Mouse (Mus musculus): ENCODE measurements around the gene Tmem59l. TPM values are rescaled to one million over a fixed set of nuclear protein-coding genes. Genes with fewer than 3 reads are reported as not detected.

Gene Tmem59l
- polyA plus RNA-seq, 1 experiment = 4.2 TPM

DNA sequence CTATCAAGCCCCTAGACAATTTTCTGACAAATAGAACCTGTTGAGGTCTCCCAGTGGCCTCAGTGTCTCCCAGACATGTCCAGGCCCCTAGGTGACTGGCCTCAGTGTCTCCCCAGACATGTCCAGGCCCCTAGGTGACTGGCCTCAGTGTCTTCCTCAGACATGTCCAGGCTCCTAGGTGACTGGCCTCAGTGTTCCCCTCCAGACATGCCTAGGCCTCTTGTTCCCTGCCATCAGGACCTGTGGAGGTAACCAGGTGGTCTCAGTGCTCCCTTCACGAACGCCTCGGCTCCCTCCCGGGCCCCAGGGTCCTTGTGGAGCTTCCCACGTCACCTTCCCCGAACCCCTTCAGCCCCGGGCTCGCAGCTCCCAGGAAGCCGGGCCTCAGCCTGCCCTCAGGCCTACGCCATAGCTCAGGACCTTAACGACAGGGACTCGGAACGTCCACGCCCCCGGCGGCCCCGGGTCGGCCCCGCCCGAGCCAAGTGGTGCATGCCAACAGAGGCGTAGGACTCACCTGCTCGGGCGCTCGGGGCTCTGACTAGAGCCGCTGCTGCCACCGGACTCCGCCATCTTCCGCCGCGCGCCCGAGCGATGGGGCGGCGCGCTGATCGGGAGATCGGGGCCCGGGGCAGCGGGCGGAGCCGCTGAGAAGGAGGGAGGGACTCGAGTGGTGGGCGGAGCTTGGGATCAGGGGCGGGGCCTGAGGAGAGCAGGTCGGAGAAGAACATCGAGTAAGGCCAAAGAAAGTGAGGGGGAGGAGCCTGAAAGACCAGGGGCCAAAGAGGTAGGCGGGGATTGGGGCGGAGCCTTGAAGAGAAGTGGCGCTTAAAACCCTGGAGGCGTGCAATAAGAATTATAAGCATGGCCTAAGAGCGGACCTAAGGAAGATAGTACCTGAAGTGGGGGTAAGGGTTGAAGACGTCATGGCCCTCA lies 10.6 kb downstream of the Tmem59l start, which contains the start of gene Klhl26:
Gene Klhl26, minus strand, starts transcription at position 636 of the 936 bp plus-strand sequence.
- no peaks in the 10 kb centered on the region for H3K9me3 ChIP-seq (replicated peaks; ENCODE audit: control insufficient read depth, insufficient read depth, low read length, poor library complexity, severe bottlenecking)
- peak within 1 kb of the TSS; percentile 93 for H3K4me3 ChIP-seq (ENCODE audit: low read depth, low read length)
- H3K36me3 ChIP-seq (ENCODE audit: control insufficient read depth, insufficient read depth, low read length, poor library complexity, severe bottlenecking) = no peaks in the 10 kb centered on the region
- TF ChIP-seq EP300 (IDR thresholded peaks at IDR 0.05; ENCODE audit: insufficient read depth, low read depth, low read length) = no peak
- TF ChIP-seq POLR2A (IDR thresholded peaks at IDR 0.05; ENCODE audit: insufficient read depth, low read length) = no peak
- no peak for TF ChIP-seq CTCF (IDR thresholded peaks at IDR 0.05; ENCODE audit: low read depth, low read length)
- H3K27ac ChIP-seq (ENCODE audit: insufficient read depth, low read length) = peak within 1 kb of the TSS; percentile 49
- peak within 1 kb of the TSS; percentile 91 for H3K9ac ChIP-seq (ENCODE audit: low read depth, poor library complexity, severe bottlenecking)
- H3K4me1 ChIP-seq (ENCODE audit: control insufficient read depth, insufficient read depth, low read length) = no peaks in the 10 kb centered on the region
- H3K27me3 ChIP-seq (ENCODE audit: control insufficient read depth, insufficient read depth, low read length, poor library complexity, severe bottlenecking) = no peaks in the 10 kb centered on the region

DNA sequence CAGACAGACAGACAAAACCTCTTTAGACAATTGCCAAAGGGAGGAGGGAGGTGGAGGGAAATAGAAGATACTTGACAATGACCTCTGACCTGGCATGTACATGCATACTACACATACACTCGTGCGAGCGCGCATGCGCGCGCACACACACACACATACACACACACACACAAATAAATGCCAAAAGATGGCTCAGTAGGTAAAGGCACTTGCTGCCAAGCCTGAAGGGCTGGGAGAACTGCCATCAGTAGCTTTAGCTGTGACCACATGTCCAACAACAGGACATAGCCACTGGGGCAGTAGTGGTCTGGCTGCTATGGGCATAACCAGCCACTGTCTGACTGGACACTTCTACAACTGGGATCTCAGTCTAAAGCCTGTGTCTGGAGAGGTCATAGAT lies 15.3 kb downstream of the Tmem59l start:
- Histone ChIP-seq H3K9ac (ENCODE audit: low read depth, poor library complexity, severe bottlenecking) (no peak overlapping the region), H3K27ac (ENCODE audit: insufficient read depth, low read length) (no peak overlapping the region), H3K27me3 (ENCODE audit: control insufficient read depth, insufficient read depth, low read length, poor library complexity, severe bottlenecking) (no peaks in the 10 kb centered on the region), H3K9me3 (replicated peaks; ENCODE audit: control insufficient read depth, insufficient read depth, low read length, poor library complexity, severe bottlenecking) (no peaks in the 10 kb centered on the region), H3K4me3 (ENCODE audit: low read depth, low read length) (no peak overlapping the region), H3K4me1 (ENCODE audit: control insufficient read depth, insufficient read depth, low read length) (no peaks in the 10 kb centered on the region), H3K36me3 (ENCODE audit: control insufficient read depth, insufficient read depth, low read length, poor library complexity, severe bottlenecking) (no peaks in the 10 kb centered on the region)
- no peak for TF ChIP-seq POLR2A (IDR thresholded peaks at IDR 0.05; ENCODE audit: insufficient read depth, low read length)
- no peak for TF ChIP-seq CTCF (IDR thresholded peaks at IDR 0.05; ENCODE audit: low read depth, low read length)
- TF ChIP-seq EP300 (IDR thresholded peaks at IDR 0.05; ENCODE audit: insufficient read depth, low read depth, low read length) = no peak

DNA sequence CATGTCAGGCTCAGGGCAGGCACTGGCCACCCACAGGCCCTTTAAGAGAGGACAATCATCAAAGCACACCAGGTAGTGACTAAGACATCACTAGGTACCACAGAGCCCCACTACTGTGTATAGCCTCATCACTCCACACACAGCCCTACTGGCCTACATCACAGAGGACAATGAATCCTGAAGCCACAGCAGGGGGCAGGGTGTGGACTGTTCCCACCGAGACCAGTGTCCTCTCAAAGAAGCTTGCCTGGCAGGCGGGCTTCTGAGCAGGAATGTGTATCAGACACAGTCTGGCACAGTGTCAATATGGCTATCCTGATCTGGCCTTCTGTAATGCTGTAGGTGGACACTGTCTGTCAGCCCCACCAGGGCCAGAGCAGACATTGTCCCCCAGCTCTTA lies 17.2 kb downstream of the Tmem59l start:
- Histone ChIP-seq H3K9ac (ENCODE audit: low read depth, poor library complexity, severe bottlenecking) (no peak overlapping the region), H3K27me3 (ENCODE audit: control insufficient read depth, insufficient read depth, low read length, poor library complexity, severe bottlenecking) (no peaks in the 10 kb centered on the region), H3K4me1 (ENCODE audit: control insufficient read depth, insufficient read depth, low read length) (no peaks in the 10 kb centered on the region), H3K36me3 (ENCODE audit: control insufficient read depth, insufficient read depth, low read length, poor library complexity, severe bottlenecking) (no peaks in the 10 kb centered on the region), H3K9me3 (replicated peaks; ENCODE audit: control insufficient read depth, insufficient read depth, low read length, poor library complexity, severe bottlenecking) (no peaks in the 10 kb centered on the region), H3K27ac (ENCODE audit: insufficient read depth, low read length) (no peak overlapping the region), H3K4me3 (ENCODE audit: low read depth, low read length) (no peak overlapping the region)
- no peak for TF ChIP-seq CTCF (IDR thresholded peaks at IDR 0.05; ENCODE audit: low read depth, low read length)
- no peak for TF ChIP-seq EP300 (IDR thresholded peaks at IDR 0.05; ENCODE audit: insufficient read depth, low read depth, low read length)
- TF ChIP-seq POLR2A (IDR thresholded peaks at IDR 0.05; ENCODE audit: insufficient read depth, low read length) = no peak

DNA sequence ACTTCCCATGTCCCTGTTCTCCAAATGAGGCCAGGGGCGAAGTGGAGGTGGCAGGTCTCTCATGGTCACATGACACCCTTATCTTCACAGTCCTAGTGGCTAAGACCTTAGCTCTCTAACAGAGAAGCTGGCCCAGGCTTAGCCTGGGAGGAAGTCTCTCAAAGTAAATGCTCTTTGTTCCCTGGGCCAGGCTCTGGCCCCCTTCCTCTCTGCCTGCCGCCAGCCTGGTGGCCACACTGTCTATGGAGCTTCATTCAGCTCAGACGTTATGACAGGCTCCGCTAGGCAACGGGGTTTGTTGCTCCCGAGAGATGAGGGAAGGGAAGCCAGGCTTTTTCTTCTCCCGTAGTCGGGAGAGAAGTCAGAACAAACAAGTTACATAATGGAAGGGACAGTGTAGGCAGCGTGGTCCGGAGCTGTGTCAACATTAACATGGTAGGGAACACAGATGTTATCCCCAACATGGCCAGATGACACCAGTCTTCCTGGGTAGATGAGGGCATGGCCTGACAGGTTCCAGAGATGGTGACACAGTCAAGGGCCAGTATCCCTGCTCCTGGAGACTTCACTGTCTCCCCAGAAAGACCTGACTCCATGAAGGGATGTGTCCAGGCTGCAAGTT lies 17.8 kb downstream of the Tmem59l start:
- H3K4me3 ChIP-seq (ENCODE audit: low read depth, low read length) = no peak overlapping the region
- H3K36me3 ChIP-seq (ENCODE audit: control insufficient read depth, insufficient read depth, low read length, poor library complexity, severe bottlenecking) = no peaks in the 10 kb centered on the region
- H3K9me3 ChIP-seq (replicated peaks; ENCODE audit: control insufficient read depth, insufficient read depth, low read length, poor library complexity, severe bottlenecking) = no peaks in the 10 kb centered on the region
- no peaks in the 10 kb centered on the region for H3K27me3 ChIP-seq (ENCODE audit: control insufficient read depth, insufficient read depth, low read length, poor library complexity, severe bottlenecking)
- no peak overlapping the region for H3K27ac ChIP-seq (ENCODE audit: insufficient read depth, low read length)
- H3K9ac ChIP-seq (ENCODE audit: low read depth, poor library complexity, severe bottlenecking) = no peak overlapping the region
- H3K4me1 ChIP-seq (ENCODE audit: control insufficient read depth, insufficient read depth, low read length) = no peaks in the 10 kb centered on the region
- no peak for TF ChIP-seq CTCF (IDR thresholded peaks at IDR 0.05; ENCODE audit: low read depth, low read length)
- no peak for TF ChIP-seq EP300 (IDR thresholded peaks at IDR 0.05; ENCODE audit: insufficient read depth, low read depth, low read length)
- no peak for TF ChIP-seq POLR2A (IDR thresholded peaks at IDR 0.05; ENCODE audit: insufficient read depth, low read length)

DNA sequence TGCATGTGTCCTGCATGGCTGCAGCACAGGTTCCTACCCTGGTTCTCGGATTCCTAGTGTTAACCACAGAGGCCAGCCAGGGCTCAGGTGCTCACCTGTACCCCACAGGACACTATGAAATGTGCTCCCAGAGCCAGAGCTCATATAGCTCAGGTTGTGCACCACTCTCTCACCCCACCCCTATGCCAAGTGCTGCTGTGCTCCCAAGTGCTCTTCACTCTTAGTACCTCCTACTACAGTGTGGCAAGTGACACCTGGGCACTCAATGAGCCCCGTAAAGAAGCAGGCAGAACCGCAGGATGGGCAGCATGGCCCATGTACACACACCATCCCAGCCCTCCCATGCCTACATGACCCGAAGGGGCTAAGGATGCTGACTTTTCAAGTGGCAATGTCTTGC lies 18.4 kb downstream of the Tmem59l start:
- H3K27ac ChIP-seq (ENCODE audit: insufficient read depth, low read length) = no peak overlapping the region

DNA sequence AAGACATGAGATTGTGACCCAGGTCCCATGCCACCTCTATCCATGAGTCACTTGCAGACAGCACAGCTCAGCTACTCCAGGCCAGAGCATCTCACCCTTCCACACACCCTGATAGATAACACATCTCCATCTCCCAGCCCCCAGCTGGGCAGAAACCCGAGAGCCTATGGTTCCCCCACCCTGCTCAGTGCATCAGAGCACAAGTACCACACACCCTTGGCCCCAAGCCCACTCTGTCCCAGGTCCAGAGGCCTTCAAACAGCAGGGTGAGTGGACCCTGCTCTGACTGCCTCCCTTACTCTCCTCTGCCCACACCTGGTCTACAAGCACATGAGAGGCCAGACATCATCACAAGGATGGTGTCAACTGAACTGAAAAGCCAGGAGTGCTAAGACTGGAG lies 19.3 kb downstream of the Tmem59l start:
- Histone ChIP-seq H3K27me3 (ENCODE audit: control insufficient read depth, insufficient read depth, low read length, poor library complexity, severe bottlenecking) (no peaks in the 10 kb centered on the region), H3K36me3 (ENCODE audit: control insufficient read depth, insufficient read depth, low read length, poor library complexity, severe bottlenecking) (no peaks in the 10 kb centered on the region), H3K9me3 (replicated peaks; ENCODE audit: control insufficient read depth, insufficient read depth, low read length, poor library complexity, severe bottlenecking) (no peaks in the 10 kb centered on the region), H3K4me1 (ENCODE audit: control insufficient read depth, insufficient read depth, low read length) (no peaks in the 10 kb centered on the region), H3K27ac (ENCODE audit: insufficient read depth, low read length) (no peak overlapping the region), H3K9ac (ENCODE audit: low read depth, poor library complexity, severe bottlenecking) (no peak overlapping the region), H3K4me3 (ENCODE audit: low read depth, low read length) (no peak overlapping the region)
- TF ChIP-seq CTCF (IDR thresholded peaks at IDR 0.05; ENCODE audit: low read depth, low read length) = no peak
- no peak for TF ChIP-seq EP300 (IDR thresholded peaks at IDR 0.05; ENCODE audit: insufficient read depth, low read depth, low read length)
- no peak for TF ChIP-seq POLR2A (IDR thresholded peaks at IDR 0.05; ENCODE audit: insufficient read depth, low read length)

More for the DNA sequence above, 18.4 kb downstream of the Tmem59l start:
- no peak for TF ChIP-seq CTCF (IDR thresholded peaks at IDR 0.05; ENCODE audit: low read depth, low read length)
- no peak for TF ChIP-seq POLR2A (IDR thresholded peaks at IDR 0.05; ENCODE audit: insufficient read depth, low read length)
- no peak for TF ChIP-seq EP300 (IDR thresholded peaks at IDR 0.05; ENCODE audit: insufficient read depth, low read depth, low read length)
- no peaks in the 10 kb centered on the region for H3K9me3 ChIP-seq (replicated peaks; ENCODE audit: control insufficient read depth, insufficient read depth, low read length, poor library complexity, severe bottlenecking)
- no peak overlapping the region for H3K9ac ChIP-seq (ENCODE audit: low read depth, poor library complexity, severe bottlenecking)
- no peak overlapping the region for H3K4me3 ChIP-seq (ENCODE audit: low read depth, low read length)
- H3K36me3 ChIP-seq (ENCODE audit: control insufficient read depth, insufficient read depth, low read length, poor library complexity, severe bottlenecking) = no peaks in the 10 kb centered on the region
- no peaks in the 10 kb centered on the region for H3K4me1 ChIP-seq (ENCODE audit: control insufficient read depth, insufficient read depth, low read length)
- no peaks in the 10 kb centered on the region for H3K27me3 ChIP-seq (ENCODE audit: control insufficient read depth, insufficient read depth, low read length, poor library complexity, severe bottlenecking)
